Mouse (Mus musculus) layer of hippocampus, postnatal 14 days (tissue): ENCODE measurements around the gene Gm11627. TPM values are rescaled to one million over a fixed set of nuclear protein-coding genes. Genes with fewer than 3 reads are reported as not detected.
"Not testable (repeated sequence)": the region's sequence is repeated elsewhere in the genome, so short reads cannot be mapped to it uniquely, and the experiment has no call there.

Source experiments
- DNase-seq, 2 experiments: peaks; one replicate each; pipeline ENCODE4 v3.0.0; 2021 to 2022; ENCODE audit warnings: low spot score in 2 of 2, mixed read lengths in 1 of 2
- total RNA-seq, 2 experiments: library from RNA; stranded (reverse); gene quantifications; 2 replicates each; pipeline ENCODE4 v1.2.3; 2021

Gene Gm11627
- total RNA-seq, 2 experiments from 2014 or later, result 6.4 to 6.9 TPM

GRCm38 (mm10) chr11:102565741-102566140, 13.5 kb downstream of the Gm11627 start:
- no peak for DNase-seq

- DNase-seq, result not testable (repeated sequence)
These were observed 14.1 kb downstream of the Gm11627 start for GRCm38 (mm10) chr11:102564952-102565671.

- DNase-seq, result no peak
These were observed 20.6 kb downstream of the Gm11627 start for GRCm38 (mm10) chr11:102558704-102559103.

- DNase-seq, result no peak
These were observed 21.9 kb downstream of the Gm11627 start for GRCm38 (mm10) chr11:102557386-102557785.

- no peak for DNase-seq
These were observed 22.6 kb downstream of the Gm11627 start for GRCm38 (mm10) chr11:102556716-102557074.

- peak; percentile 94 to 98 for DNase-seq
These were observed 23.1 kb downstream of the Gm11627 start, which contains the start of gene Gpatch8 for GRCm38 (mm10) chr11:102556031-102556715. Gene Gpatch8, minus strand, starts transcription at chr11:102556392.

- DNase-seq, result no peak
These were observed 23.7 kb downstream of the Gm11627 start for GRCm38 (mm10) chr11:102555400-102556030.

- no peak for DNase-seq
These were observed 27.2 kb downstream of the Gm11627 start for GRCm38 (mm10) chr11:102552051-102552450.

GRCm38 (mm10) chr11:102551176-102551575, 28.1 kb downstream of the Gm11627 start:
- DNase-seq, result no peak

GRCm38 (mm10) chr11:102541471-102541870, 37.8 kb downstream of the Gm11627 start:
- DNase-seq, result no peak

- not testable (repeated sequence) for DNase-seq
These were observed 39.0 kb downstream of the Gm11627 start for GRCm38 (mm10) chr11:102540286-102540685.

GRCm38 (mm10) chr11:102539690-102540089, 39.6 kb downstream of the Gm11627 start:
- no peak for DNase-seq

GRCm38 (mm10) chr11:102536210-102536609, 43.1 kb downstream of the Gm11627 start:
- DNase-seq, result no peak

GRCm38 (mm10) chr11:102534078-102534477, 45.2 kb downstream of the Gm11627 start:
- DNase-seq, result no peak

- no peak for DNase-seq
These were observed 47.8 kb downstream of the Gm11627 start for GRCm38 (mm10) chr11:102531425-102531824.

Other genes with a start within 250 kb of the Gm11627 start
- under 1 TPM; 0.50 to 0.60 TPM for gene Slc4a1, start 213.3 kb downstream of the Gm11627 start, total RNA-seq
- 100 to 1,000 TPM; 413 to 422 TPM for gene Rundc3a, start 186.1 kb downstream of the Gm11627 start, total RNA-seq
- 10 to 100 TPM; 75.6 to 81.8 TPM for gene Slc25a39, start 171.5 kb downstream of the Gm11627 start, total RNA-seq
- 10 to 100 TPM; 82.3 to 87.4 TPM for gene Grn, start 149.1 kb downstream of the Gm11627 start, total RNA-seq
- 10 to 100 TPM; 86.0 to 97.5 TPM for gene Fam171a2, start 131.8 kb downstream of the Gm11627 start, total RNA-seq
- gene Itga2b, start 109.3 kb downstream of the Gm11627 start, total RNA-seq, result 1 to 10 TPM; 2.3 to 2.7 TPM
- gene Gpatch8, start 23.1 kb downstream of the Gm11627 start, total RNA-seq, result 10 to 100 TPM; 51.4 to 54.4 TPM
- 1 to 10 TPM; 8.5 to 9.4 TPM for gene Fzd2, start 24.9 kb upstream of the Gm11627 start, total RNA-seq
- gene Meioc, start 84.3 kb upstream of the Gm11627 start, total RNA-seq, result not detected
- gene Ccdc43, start 118.3 kb upstream of the Gm11627 start, total RNA-seq, result 10 to 100 TPM; 37.9 to 41.3 TPM
- gene Adam11, start 182.0 kb upstream of the Gm11627 start, total RNA-seq, result 100 to 1,000 TPM; 186 to 207 TPM
- 10 to 100 TPM; 10.3 to 12.9 TPM for gene Gjc1, start 240.2 kb upstream of the Gm11627 start, total RNA-seq